Mouse (Mus musculus) embryonic fibroblast, embryonic 13.5 days (primary cell): ENCODE data around the gene Tmem175.

Experiments used
- CTCF ChIP-seq: IDR thresholded peaks from 2 replicates; pipeline ENCODE4 v1.5.1; 2011; ENCODE audit warnings: mild to moderate bottlenecking, control low read depth, low read length, moderate library complexity, borderline replicate concordance; ENCODE audit not compliant: insufficient read depth
- POLR2A ChIP-seq: IDR thresholded peaks from 2 replicates; pipeline ENCODE4 v1.6.1; 2011; ENCODE audit warnings: low read depth, mild to moderate bottlenecking, control low read depth, low read length, moderate library complexity

GRCm38 (mm10) chr5:108650341-108650740 lies 20.8 kb downstream of the Tmem175 start:
- TF ChIP-seq POLR2A (no peak), CTCF (no peak)
